Mouse (Mus musculus): ENCODE data around the gene Sh3glb2.
A peak's percentile ranks its signal among the peaks of the same experiment; 100 is the strongest.

- peak; percentile 38; the same call in 1 of the 2 replicates for TF ChIP-seq CTCF (IDR thresholded peaks at IDR 0.05)
- TF ChIP-seq EP300 (IDR thresholded peaks at IDR 0.05) = no peak
These were observed 7.1 kb upstream of the Sh3glb2 start for GRCm38 (mm10) chr2:30366203-30366602.
